Mouse (Mus musculus): Measurements from ENCODE around the gene Tnxb. TPM values are rescaled to one million over a fixed set of nuclear protein-coding genes. Genes with fewer than 3 reads are reported as not detected.

The Tnxb gene
- polyA plus RNA-seq, 1 experiment from 2014 or later, result 0.10 TPM

DNA sequence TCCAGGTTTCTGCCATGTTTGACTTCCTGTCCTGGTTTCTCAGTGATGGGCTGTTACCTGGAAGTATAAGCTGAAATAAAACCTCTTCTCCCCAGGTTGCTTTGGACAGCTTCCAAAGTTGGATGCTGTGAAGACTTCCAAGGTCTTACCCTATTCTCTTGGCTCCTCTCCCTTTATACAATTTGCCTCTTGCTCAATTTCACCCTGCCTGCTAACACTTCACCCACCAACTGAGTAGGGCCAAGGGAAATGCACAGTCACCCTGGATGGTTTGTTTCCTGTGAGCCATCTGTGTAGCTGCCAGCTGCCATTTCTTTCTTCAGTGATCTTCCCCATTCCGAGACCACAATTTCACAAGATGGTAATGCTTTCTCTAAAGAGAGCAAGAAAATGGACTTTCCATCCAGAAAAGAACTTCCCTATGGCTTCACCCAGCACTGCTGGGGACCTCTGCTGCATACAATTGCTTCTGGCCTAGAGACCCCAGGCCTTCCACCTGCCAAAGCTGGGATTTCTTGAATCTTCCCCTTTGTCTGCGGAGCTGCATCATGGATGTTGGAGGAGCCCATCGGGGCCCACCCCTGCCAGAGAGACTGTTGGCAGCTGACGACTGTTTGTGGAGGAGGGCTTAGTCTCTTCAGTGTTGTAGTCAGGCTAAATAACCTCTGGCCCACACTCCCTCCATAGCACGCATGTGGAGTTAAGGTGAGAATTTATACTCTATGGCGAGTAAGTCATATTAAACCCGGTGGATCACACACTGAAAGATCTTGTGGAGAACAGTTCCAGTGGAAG lies 30.7 kb upstream of the Tnxb start:
- Histone ChIP-seq H3K36me3 (ENCODE audit: control insufficient read depth, insufficient read depth, low read length) (no peaks in the 10 kb centered on the region), H3K27me3 (replicated peaks; ENCODE audit: control insufficient read depth, insufficient read depth, low read length) (no peaks in the 10 kb centered on the region), H3K4me2 (no peak overlapping the region), H3K4me3 (ENCODE audit: low read depth, low read length) (no peak overlapping the region), H3K4me1 (replicated peaks; ENCODE audit: control insufficient read depth, insufficient read depth, low read length) (no peaks in the 10 kb centered on the region), H3K27ac (ENCODE audit: low read depth, low read length) (no peak overlapping the region), H3K9me3 (ENCODE audit: control insufficient read depth, low read length) (no peaks in the 10 kb centered on the region), H3K9ac (ENCODE audit: low read depth, low read length) (no peak overlapping the region)
- no peak for DNase-seq (ENCODE audit: low spot score)
- WGBS, result 74% methylated on average over 7 of the region's 7 CpGs
- ATAC-seq (replicated peaks; ENCODE audit: low FRiP score), result no peak

DNA sequence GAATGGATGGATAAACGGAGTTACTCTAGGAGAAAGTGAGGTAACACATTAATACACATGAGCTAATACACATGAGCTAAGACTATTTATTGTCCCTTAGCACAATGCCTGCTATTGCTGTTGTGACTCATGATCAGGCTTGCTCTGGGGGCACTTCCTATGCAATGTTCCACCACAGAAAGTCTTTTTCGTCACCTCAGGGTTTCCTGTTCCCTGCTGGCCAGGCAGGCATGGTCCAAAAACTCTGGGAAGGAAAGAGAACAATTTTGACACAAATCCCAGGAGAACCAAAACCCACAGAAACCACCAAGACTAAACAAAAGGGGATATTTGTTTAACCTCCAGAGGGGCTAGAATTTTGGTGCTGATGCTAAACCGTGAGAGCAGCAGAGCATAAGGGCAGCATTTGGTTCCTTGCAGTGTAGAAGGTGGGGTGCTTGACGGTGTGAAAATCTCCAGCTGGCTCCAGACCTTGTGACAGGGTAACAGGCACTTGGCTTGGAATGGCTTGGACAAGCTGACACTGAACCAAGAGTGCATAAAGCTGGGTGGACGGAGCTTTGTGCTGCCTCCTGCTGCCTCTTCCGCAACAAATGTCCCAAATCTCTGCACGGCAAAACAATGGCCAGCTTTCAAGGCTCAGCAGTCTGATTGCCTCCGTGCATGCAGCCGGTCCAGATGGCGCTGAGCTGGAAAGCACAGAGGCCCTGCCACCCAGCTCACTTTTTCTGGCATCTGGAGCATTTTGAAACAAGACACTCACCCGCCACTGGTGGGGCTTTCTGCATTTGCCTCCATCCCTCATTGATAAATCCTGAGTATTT lies 29.3 kb upstream of the Tnxb start:
- Histone ChIP-seq H3K9me3 (ENCODE audit: control insufficient read depth, low read length) (no peaks in the 10 kb centered on the region), H3K4me3 (ENCODE audit: low read depth, low read length) (no peak overlapping the region), H3K27me3 (replicated peaks; ENCODE audit: control insufficient read depth, insufficient read depth, low read length) (no peaks in the 10 kb centered on the region), H3K4me1 (replicated peaks; ENCODE audit: control insufficient read depth, insufficient read depth, low read length) (peaks cover 7% of the 10 kb centered on the region), H3K36me3 (ENCODE audit: control insufficient read depth, insufficient read depth, low read length) (peaks cover under 1% of the 10 kb centered on the region; the same call in 1 of the 2 replicates), H3K27ac (ENCODE audit: low read depth, low read length) (no peak overlapping the region), H3K9ac (ENCODE audit: low read depth, low read length) (no peak overlapping the region), H3K4me2 (no peak overlapping the region)
- DNase-seq (ENCODE audit: low spot score) (no peak), ATAC-seq (replicated peaks; ENCODE audit: low FRiP score) (no peak)
- 33% methylated on average over 11 of the region's 11 CpGs for WGBS

- H3K27ac ChIP-seq (ENCODE audit: low read depth, low read length), result no peak overlapping the region
- no peaks in the 10 kb centered on the region for H3K27me3 ChIP-seq (replicated peaks; ENCODE audit: control insufficient read depth, insufficient read depth, low read length)
- peaks cover 13% of the 10 kb centered on the region for H3K4me1 ChIP-seq (replicated peaks; ENCODE audit: control insufficient read depth, insufficient read depth, low read length)
- DNase-seq (ENCODE audit: low spot score), result no peak
- no peak overlapping the region for H3K4me2 ChIP-seq
- no peak for ATAC-seq (replicated peaks; ENCODE audit: low FRiP score)
- WGBS, result 55% methylated on average over 3 of the region's 3 CpGs
- H3K9me3 ChIP-seq (ENCODE audit: control insufficient read depth, low read length), result no peaks in the 10 kb centered on the region
- H3K36me3 ChIP-seq (ENCODE audit: control insufficient read depth, insufficient read depth, low read length), result peaks cover 2% of the 10 kb centered on the region; the same call in 1 of the 2 replicates
- H3K4me3 ChIP-seq (ENCODE audit: low read depth, low read length), result no peak overlapping the region
- no peak overlapping the region for H3K9ac ChIP-seq (ENCODE audit: low read depth, low read length)
Measured at GRCm38 (mm10) chr17:34641945-34642344, 28.4 kb upstream of the Tnxb start.

GRCm38 (mm10) chr17:34643379-34643778 lies 27.0 kb upstream of the Tnxb start:
- 85% methylated on average over 4 of the region's 4 CpGs for WGBS
- no peak for ATAC-seq (replicated peaks; ENCODE audit: low FRiP score)

GRCm38 (mm10) chr17:34643944-34644343 lies 26.4 kb upstream of the Tnxb start:
- H3K4me2 ChIP-seq, result no peak overlapping the region
- no peak overlapping the region for H3K9ac ChIP-seq (ENCODE audit: low read depth, low read length)
- peaks cover 19% of the 10 kb centered on the region for H3K4me1 ChIP-seq (replicated peaks; ENCODE audit: control insufficient read depth, insufficient read depth, low read length)
- DNase-seq (ENCODE audit: low spot score), result no peak
- no peaks in the 10 kb centered on the region for H3K9me3 ChIP-seq (ENCODE audit: control insufficient read depth, low read length)
- no peak for ATAC-seq (replicated peaks; ENCODE audit: low FRiP score)
- no peak overlapping the region for H3K4me3 ChIP-seq (ENCODE audit: low read depth, low read length)
- peaks cover 2% of the 10 kb centered on the region; the same call in 1 of the 2 replicates for H3K36me3 ChIP-seq (ENCODE audit: control insufficient read depth, insufficient read depth, low read length)
- H3K27ac ChIP-seq (ENCODE audit: low read depth, low read length), result no peak overlapping the region
- WGBS, result 77% methylated on average over 10 of the region's 10 CpGs
- no peaks in the 10 kb centered on the region for H3K27me3 ChIP-seq (replicated peaks; ENCODE audit: control insufficient read depth, insufficient read depth, low read length)

More at GRCm38 (mm10) chr17:34643379-34643778, 27.0 kb upstream of the Tnxb start:
- Histone ChIP-seq H3K36me3 (ENCODE audit: control insufficient read depth, insufficient read depth, low read length) (peaks cover 2% of the 10 kb centered on the region; the same call in 1 of the 2 replicates), H3K4me2 (no peak overlapping the region), H3K9me3 (ENCODE audit: control insufficient read depth, low read length) (no peaks in the 10 kb centered on the region), H3K27me3 (replicated peaks; ENCODE audit: control insufficient read depth, insufficient read depth, low read length) (no peaks in the 10 kb centered on the region), H3K4me3 (ENCODE audit: low read depth, low read length) (no peak overlapping the region), H3K27ac (ENCODE audit: low read depth, low read length) (no peak overlapping the region), H3K9ac (ENCODE audit: low read depth, low read length) (no peak overlapping the region), H3K4me1 (replicated peaks; ENCODE audit: control insufficient read depth, insufficient read depth, low read length) (peaks cover 19% of the 10 kb centered on the region)
- no peak for DNase-seq (ENCODE audit: low spot score)

DNA sequence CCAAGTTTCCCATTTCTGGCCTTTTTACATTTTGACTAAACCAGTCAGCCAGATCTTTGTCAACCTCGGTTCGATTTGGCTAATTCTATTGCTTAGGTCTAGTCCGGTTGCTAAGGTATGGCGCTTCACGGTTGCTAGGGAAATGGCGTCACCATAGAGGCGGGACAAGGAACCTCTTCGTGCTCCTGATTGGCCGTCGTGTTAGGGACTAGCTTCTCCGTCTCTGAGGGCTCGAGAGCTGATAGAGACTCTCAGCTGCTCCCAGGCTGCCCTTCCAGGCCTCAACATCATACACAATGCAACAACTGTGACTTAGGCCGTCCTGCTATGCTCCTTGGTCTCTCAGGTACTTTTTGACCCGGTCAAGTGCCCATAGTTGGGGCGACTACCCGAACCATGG lies 25.7 kb upstream of the Tnxb start, which contains the start of gene Fkbpl:
Gene Fkbpl (plus strand): TSS at position 157 of the 400 bp plus-strand sequence.
- H3K27me3 ChIP-seq (replicated peaks; ENCODE audit: control insufficient read depth, insufficient read depth, low read length), result no peaks in the 10 kb centered on the region
- H3K9ac ChIP-seq (ENCODE audit: low read depth, low read length), result peak within 1 kb of the TSS; percentile 66
- peak; percentile 87 for DNase-seq (ENCODE audit: low spot score)
- ATAC-seq (replicated peaks; ENCODE audit: low FRiP score), result peak; percentile 74
- peak within 1 kb of the TSS; percentile 79 for H3K4me2 ChIP-seq
- H3K27ac ChIP-seq (ENCODE audit: low read depth, low read length), result peak within 1 kb of the TSS; percentile 26; the same call in 1 of the 2 replicates
- under 1% methylated on average over 16 of the region's 16 CpGs for WGBS
- peak within 1 kb of the TSS; percentile 71 for H3K4me3 ChIP-seq (ENCODE audit: low read depth, low read length)
- peaks cover 7% of the 10 kb centered on the region; the same call in 1 of the 2 replicates for H3K36me3 ChIP-seq (ENCODE audit: control insufficient read depth, insufficient read depth, low read length)
- H3K9me3 ChIP-seq (ENCODE audit: control insufficient read depth, low read length), result no peaks in the 10 kb centered on the region
- H3K4me1 ChIP-seq (replicated peaks; ENCODE audit: control insufficient read depth, insufficient read depth, low read length), result peaks cover 19% of the 10 kb centered on the region

DNA sequence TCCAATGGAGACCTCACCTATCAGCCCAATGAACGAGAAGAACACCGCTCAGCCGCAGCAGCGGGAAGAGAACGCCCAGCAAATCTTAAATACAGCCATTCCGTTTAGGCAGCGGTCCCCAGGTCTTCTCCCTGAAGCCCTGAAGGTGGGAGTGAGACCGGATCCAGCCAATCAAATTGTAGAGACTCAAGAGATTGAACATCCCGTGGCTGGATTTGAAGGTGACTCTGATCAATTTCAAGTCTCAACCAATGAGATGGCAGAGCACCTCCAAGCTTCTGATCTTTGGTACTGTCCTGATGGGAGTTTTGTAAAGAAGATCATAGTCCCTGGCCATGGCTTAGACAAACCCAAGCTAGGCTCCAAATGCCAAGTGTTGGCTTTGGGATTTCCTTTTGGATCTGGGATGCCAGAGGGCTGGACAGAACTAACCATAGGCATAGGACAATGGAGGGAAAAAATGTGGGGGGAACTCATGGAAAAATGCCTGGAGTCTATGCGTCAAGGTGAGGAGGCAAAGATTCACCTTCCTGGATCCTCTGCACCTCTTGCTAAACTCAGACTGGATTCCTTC lies 25.0 kb upstream of the Tnxb start:
- 43% methylated on average over 10 of the region's 10 CpGs for WGBS
- H3K4me2 ChIP-seq, result peak overlapping the region; percentile 79
- DNase-seq (ENCODE audit: low spot score), result no peak

GRCm38 (mm10) chr17:34645831-34646511 lies 24.4 kb upstream of the Tnxb start:
- Histone ChIP-seq H3K27ac (ENCODE audit: low read depth, low read length) (peak overlapping the region; percentile 34; the same call in 1 of the 2 replicates), H3K9me3 (ENCODE audit: control insufficient read depth, low read length) (no peaks in the 10 kb centered on the region), H3K36me3 (ENCODE audit: control insufficient read depth, insufficient read depth, low read length) (peaks cover 17% of the 10 kb centered on the region), H3K4me3 (ENCODE audit: low read depth, low read length) (peak overlapping the region; percentile 71), H3K27me3 (replicated peaks; ENCODE audit: control insufficient read depth, insufficient read depth, low read length) (no peaks in the 10 kb centered on the region), H3K4me1 (replicated peaks; ENCODE audit: control insufficient read depth, insufficient read depth, low read length) (peaks cover 19% of the 10 kb centered on the region), H3K4me2 (peak overlapping the region; percentile 79), H3K9ac (ENCODE audit: low read depth, low read length) (no peak overlapping the region)
- WGBS, result 70% methylated on average over 30 of the region's 30 CpGs
- ATAC-seq (replicated peaks; ENCODE audit: low FRiP score) (no peak), DNase-seq (ENCODE audit: low spot score) (no peak)

More for the DNA sequence above, 25.0 kb upstream of the Tnxb start:
- ATAC-seq (replicated peaks; ENCODE audit: low FRiP score), result no peak
- Histone ChIP-seq H3K36me3 (ENCODE audit: control insufficient read depth, insufficient read depth, low read length) (peaks cover 11% of the 10 kb centered on the region; the same call in 1 of the 2 replicates), H3K4me3 (ENCODE audit: low read depth, low read length) (peak overlapping the region; percentile 71), H3K27ac (ENCODE audit: low read depth, low read length) (no peak overlapping the region), H3K9me3 (ENCODE audit: control insufficient read depth, low read length) (no peaks in the 10 kb centered on the region), H3K9ac (ENCODE audit: low read depth, low read length) (peak overlapping the region; percentile 66; the same call in 1 of the 2 replicates), H3K27me3 (replicated peaks; ENCODE audit: control insufficient read depth, insufficient read depth, low read length) (no peaks in the 10 kb centered on the region), H3K4me1 (replicated peaks; ENCODE audit: control insufficient read depth, insufficient read depth, low read length) (peaks cover 19% of the 10 kb centered on the region)
